Mouse (Mus musculus) cerebellum, adult 2 months (tissue): ENCODE measurements around the gene Aurkb. TPM values are rescaled to one million over a fixed set of nuclear protein-coding genes. Genes with fewer than 3 reads are reported as not detected.
"Not testable (repeated sequence)": the region's sequence is repeated elsewhere in the genome, so short reads cannot be mapped to it uniquely, and the experiment has no call there.

Experiments used
- DNase-seq, 2 experiments: peaks; one replicate each; pipeline ENCODE4 v3.0.0; 2021
- H3K27ac ChIP-seq: fragments of 200-500 bp; 2 replicates; pipeline ENCODE4 v1.5.1; 2012; ENCODE audit warnings: low read length, control low read depth, inconsistent platforms; ENCODE audit not compliant: insufficient read depth
- H3K27me3 ChIP-seq: fragments of 200-500 bp; 2 replicates; pipeline ENCODE4 v1.6.1; 2012; ENCODE audit warnings: inconsistent platforms, mild to moderate bottlenecking, low read length, moderate library complexity; ENCODE audit not compliant: control insufficient read depth, insufficient read depth
- H3K4me1 ChIP-seq: fragments of 200-500 bp; 2 replicates; pipeline ENCODE4 v1.6.1; 2011; ENCODE audit warnings: low read length; ENCODE audit not compliant: control insufficient read depth, insufficient read depth
- H3K4me3 ChIP-seq: fragments of 200-500 bp; replicated peaks from 2 replicates; pipeline ENCODE3; 2011; ENCODE audit warnings: mild to moderate bottlenecking, low read depth, low read length, control low read depth; ENCODE audit not compliant: insufficient read depth
- CTCF ChIP-seq: fragments of 200-500 bp; IDR thresholded peaks from 2 replicates; pipeline ENCODE4 v1.5.1; 2011; ENCODE audit warnings: low read depth, mild to moderate bottlenecking, control low read depth, low read length, moderate library complexity, borderline replicate concordance; ENCODE audit not compliant: insufficient read depth
- POLR2A ChIP-seq: fragments of 200-500 bp; IDR thresholded peaks from 2 replicates; pipeline ENCODE4 v1.6.1; 2011; ENCODE audit warnings: low read length, control low read depth, borderline replicate concordance; ENCODE audit not compliant: insufficient read depth
- WGBS: fragments of 180-500 bp; shearing (Covaris S2); methylation state at CpG from one replicate; pipeline ENCODE4 v1.1.7; 2018; 5-methylcytosine and 5-hydroxymethylcytosine counted together
- polyA plus RNA-seq: library from polyadenylated mRNA; depleted of rRNA; stranded (reverse); fragments of >200 nt; gene quantifications from 2 replicates; pipeline ENCODE4 v1.2.3, GENCODE M21; 2012; rRNA removed

Gene Aurkb
- polyA plus RNA-seq, result 0.51 and 0.55 TPM in 2 replicates

GRCm38 (mm10) chr11:69045531-69046394 is at the start of gene Aurkb:
TSS of gene Aurkb (plus strand) at chr11:69045647.
- 1% methylated on average over 54 of the region's 54 CpGs for WGBS
- Histone ChIP-seq H3K4me3 (peak within 1 kb of the TSS; percentile 65), H3K27ac (no peak within 1 kb of the TSS), H3K27me3 (no peaks in the 10 kb centered on the region), H3K4me1 (no peaks in the 10 kb centered on the region)
- peak; percentile 74 to 79 for DNase-seq
- TF ChIP-seq POLR2A, result no peak
- no peak for TF ChIP-seq CTCF

- H3K4me1 ChIP-seq, result peaks cover 19% of the 10 kb centered on the region
- no peaks in the 10 kb centered on the region for H3K27me3 ChIP-seq
- H3K27ac ChIP-seq, result no peak overlapping the region
- no peak for TF ChIP-seq CTCF
- TF ChIP-seq POLR2A, result no peak
- H3K4me3 ChIP-seq, result no peak overlapping the region
- no peak for DNase-seq
- WGBS, result 89% methylated on average over 4 of the region's 4 CpGs
Observed at GRCm38 (mm10) chr11:68997080-68997479, 48.4 kb upstream of the Aurkb start.

- H3K4me3 ChIP-seq, H3K27me3 ChIP-seq, H3K4me1 ChIP-seq, DNase-seq, H3K27ac ChIP-seq: not testable (repeated sequence)
- WGBS, result 90% methylated on average over 4 of the region's 4 CpGs
Observed at GRCm38 (mm10) chr11:69002782-69003181, 42.7 kb upstream of the Aurkb start.

- no peaks in the 10 kb centered on the region for H3K27me3 ChIP-seq
- no peak for TF ChIP-seq POLR2A
- 0 out of 2 replicates have a peak, but pooled peaks have one; percentile 18 for TF ChIP-seq CTCF
- H3K4me3 ChIP-seq, result no peak overlapping the region
- no peak for DNase-seq
- no peak overlapping the region for H3K27ac ChIP-seq
- WGBS, result 45% methylated on average over 4 of the region's 4 CpGs
- H3K4me1 ChIP-seq, result no peaks in the 10 kb centered on the region
Observed at GRCm38 (mm10) chr11:69003592-69003991, 41.9 kb upstream of the Aurkb start.

- Histone ChIP-seq H3K27ac (no peak overlapping the region), H3K27me3 (no peaks in the 10 kb centered on the region), H3K4me3 (no peak overlapping the region), H3K4me1 (no peaks in the 10 kb centered on the region)
- WGBS, result 74% methylated on average over 7 of the region's 7 CpGs
- DNase-seq, result no peak
- no peak for TF ChIP-seq POLR2A
- TF ChIP-seq CTCF, result no peak
Observed at GRCm38 (mm10) chr11:69005193-69005592, 40.3 kb upstream of the Aurkb start.

- not testable (repeated sequence) for H3K27me3 ChIP-seq, DNase-seq, H3K4me1 ChIP-seq, H3K4me3 ChIP-seq, H3K27ac ChIP-seq
Observed at GRCm38 (mm10) chr11:69006575-69006974, 38.9 kb upstream of the Aurkb start.

GRCm38 (mm10) chr11:69008182-69009121 is 37.0 kb upstream of the Aurkb start, which contains the start of gene Pfas:
TSS of gene Pfas (minus strand) at chr11:69008460.
- Histone ChIP-seq H3K27ac (0 out of 2 replicates have a peak within 1 kb of the TSS, but pooled peaks have one; percentile 12), H3K4me3 (peak within 1 kb of the TSS; percentile 96), H3K4me1 (no peaks in the 10 kb centered on the region), H3K27me3 (no peaks in the 10 kb centered on the region)
- peak; percentile 94 for DNase-seq
- WGBS, result 9% methylated on average over 38 of the region's 38 CpGs
- TF ChIP-seq CTCF (0 out of 2 replicates have a peak, but pooled peaks have one; percentile 10), POLR2A (peak; percentile 69; the same call in 1 of the 2 replicates)
